Mouse (Mus musculus): ENCODE measurements around the gene Gbp6. TPM values are rescaled to one million over a fixed set of nuclear protein-coding genes. Genes with fewer than 3 reads are reported as not detected.
"Not testable (repeated sequence)": the region's sequence is repeated elsewhere in the genome, so short reads cannot be mapped to it uniquely, and the experiment has no call there.

The Gbp6 gene
- total RNA-seq (2014; fragmentation: Nextera tagmentation) (0.77 TPM in 1 of 2 replicates, not detected in the other), total RNA-seq (2017) (0.65 and 0.77 TPM in 2 replicates)

DNA sequence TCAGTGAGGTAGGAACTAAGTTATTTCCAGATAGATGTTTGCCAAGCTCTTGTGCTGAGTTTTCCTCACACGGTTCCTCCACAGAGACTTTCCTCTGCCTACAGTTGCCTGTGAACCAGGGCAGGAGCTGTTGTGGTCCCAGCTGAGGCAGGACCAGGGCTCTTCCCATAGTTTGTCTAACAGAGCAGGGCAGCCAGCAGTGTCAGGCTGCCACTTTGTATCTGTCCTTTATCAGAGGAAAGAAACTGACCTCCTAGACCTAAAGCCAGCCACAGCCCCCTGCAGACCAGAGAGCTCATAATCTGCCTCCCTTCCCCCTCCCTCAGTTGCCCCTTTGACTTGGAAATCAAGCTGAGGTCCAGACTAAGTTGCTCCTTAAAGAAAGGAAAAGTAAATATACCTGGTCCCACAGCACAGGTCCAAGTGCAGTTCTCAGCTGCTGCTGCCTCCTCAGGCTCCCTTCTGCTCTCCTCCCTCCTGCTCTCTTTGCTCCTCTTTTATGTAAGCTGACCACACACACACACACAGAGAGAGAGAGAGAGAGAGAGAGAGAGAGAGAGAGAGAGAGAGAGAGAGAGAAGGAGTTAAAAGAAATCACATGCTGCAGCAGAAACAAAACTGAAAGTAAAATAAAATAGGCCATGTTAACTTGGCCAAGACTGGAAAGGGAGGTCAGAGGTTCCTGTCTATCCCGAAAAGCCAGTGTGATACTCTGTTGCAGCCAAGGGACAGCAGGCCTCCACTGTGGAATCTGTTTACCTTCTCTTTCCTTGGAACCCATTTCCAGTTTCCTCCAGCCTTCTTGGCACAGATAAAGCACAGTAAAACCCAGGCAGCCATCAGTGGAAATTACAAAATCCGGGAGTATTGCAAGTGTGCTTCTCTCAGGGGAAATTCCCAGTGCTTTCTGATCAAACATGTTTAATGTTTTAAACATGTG is at the start of gene Gbp6, which contains the start of gene Gm43302:
Gene Gbp6, minus strand, starts transcription at position 473 of the 940 bp plus-strand sequence.
Gene Gm43302, minus strand, starts transcription at position 470 of the 940 bp plus-strand sequence.
- peak; percentile 25; the same call in 1 of the 2 replicates for ATAC-seq (replicated peaks; ENCODE audit: poor library complexity, severe bottlenecking)

DNA sequence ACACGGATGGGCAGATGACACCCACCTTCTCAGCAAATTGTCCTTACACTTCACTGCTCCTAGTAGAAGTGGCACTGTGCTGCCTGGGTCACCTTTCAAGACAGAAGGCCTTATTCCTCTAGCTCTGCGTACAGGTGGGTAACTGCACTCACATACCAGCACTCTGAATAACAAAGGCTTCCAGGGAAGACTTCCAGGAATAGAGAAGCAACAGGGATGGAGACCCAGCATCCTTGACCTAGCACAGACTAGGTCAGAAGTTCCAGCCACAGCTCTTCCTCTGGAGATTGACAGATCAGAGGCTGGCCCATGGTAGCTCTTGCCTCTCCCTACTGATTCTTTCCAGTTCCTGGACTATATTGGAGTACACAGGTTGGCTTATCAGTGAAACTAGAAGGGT is 47.8 kb upstream of the Gbp6 start:
- ATAC-seq (replicated peaks; ENCODE audit: poor library complexity, severe bottlenecking), result no peak

DNA sequence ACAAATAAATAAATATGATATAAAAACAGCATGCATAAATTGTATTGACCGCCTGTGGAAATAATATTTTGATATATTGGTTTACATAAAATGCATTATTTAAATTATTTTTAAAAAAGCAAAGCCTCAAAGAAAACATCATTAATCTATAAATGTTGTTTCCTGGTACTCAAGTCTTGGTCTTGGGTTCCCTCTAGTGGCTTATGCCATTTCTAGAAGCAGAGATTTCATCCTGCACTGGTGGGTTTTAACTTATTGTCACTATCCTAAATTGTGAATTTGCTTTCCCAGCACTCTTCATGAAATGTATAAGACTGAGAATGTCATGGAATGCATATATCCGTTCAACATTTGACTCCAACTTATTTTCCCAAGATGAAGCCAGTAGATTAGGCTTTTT is 29.0 kb upstream of the Gbp6 start:
- no peak for ATAC-seq (replicated peaks; ENCODE audit: poor library complexity, severe bottlenecking)

DNA sequence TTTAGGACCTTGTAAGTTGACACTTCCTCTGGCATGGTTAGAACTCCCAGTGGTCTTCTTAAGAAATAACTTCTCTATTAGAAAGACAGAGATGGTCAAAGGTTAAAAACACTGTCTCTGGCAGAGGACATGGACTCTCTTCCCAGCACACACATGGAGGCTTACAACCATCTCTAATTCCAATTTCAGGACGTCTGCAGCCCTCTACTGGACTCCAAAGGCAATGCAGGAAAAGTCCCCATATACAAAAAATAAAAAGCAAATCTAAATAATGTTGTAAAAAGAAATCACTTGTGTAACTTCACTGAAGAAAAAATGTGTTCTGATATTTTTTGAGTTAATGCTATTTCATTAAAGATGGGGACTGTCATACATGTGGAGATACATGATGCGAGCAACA is 17.4 kb upstream of the Gbp6 start:
- ATAC-seq (replicated peaks; ENCODE audit: poor library complexity, severe bottlenecking), result no peak

DNA sequence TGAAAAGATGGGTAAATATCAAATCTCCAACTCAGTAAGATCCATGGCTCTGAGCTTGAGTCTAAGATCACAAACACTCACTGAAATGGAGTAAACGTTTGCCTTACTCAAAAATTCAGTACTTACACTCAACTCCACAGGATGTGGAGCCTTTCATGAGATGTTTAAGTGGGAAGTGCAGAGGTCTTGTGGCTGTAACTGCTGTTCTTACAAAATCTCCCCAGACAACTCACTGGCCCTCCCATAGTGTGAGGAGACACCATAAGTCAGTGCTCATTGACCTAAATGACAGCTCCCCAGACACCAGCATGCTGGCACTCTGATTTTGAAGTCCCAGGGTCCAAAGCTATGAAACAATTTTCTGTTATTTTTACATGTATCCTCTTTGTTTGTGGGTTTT is 15.7 kb upstream of the Gbp6 start:
- peak; percentile 98 for ATAC-seq (replicated peaks; ENCODE audit: poor library complexity, severe bottlenecking)

- not testable (repeated sequence) for ATAC-seq (replicated peaks; ENCODE audit: poor library complexity, severe bottlenecking)
Measured at GRCm38 (mm10) chr5:105306946-105307345, 13.4 kb upstream of the Gbp6 start.

DNA sequence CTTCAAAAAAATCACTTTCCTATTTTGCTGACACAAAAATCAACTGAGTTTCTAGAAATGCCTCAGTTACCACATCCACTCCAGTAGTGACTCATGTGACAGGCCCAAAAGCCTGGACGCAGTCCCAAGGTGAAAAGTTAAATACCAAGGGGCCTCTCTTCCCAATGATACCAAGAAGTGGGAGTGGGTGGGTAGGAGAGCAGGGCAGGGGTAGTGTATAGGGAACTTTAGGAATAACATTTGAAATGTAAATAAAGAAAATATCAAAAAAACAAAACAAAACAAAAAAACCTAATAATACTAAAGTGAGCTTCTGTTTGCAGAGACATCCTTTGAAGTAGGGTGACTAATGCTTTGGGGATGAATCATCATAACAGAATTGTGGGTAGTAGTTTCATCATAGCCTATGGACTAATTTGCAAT is 12.7 kb upstream of the Gbp6 start:
- ATAC-seq (replicated peaks; ENCODE audit: poor library complexity, severe bottlenecking), result 0 out of 2 replicates have a peak, but pooled peaks have one; percentile 37

DNA sequence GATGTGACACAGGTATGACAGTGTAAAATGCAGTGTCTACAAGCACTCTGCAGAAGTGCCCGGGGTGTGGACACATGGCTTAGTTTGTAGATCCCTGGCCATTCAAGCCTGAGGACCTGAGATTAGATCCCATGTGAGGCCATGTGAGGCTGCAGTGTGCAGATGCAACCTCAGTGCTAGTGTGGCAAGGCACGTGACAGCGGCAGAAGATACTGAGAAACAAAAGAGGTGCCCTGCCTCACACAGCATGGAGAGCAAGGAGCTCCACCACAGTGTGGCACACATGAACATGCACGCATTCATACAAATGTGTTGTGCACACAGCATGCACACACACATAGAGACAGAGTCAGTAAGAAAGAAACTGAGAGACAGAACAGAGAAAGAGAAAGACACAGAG is 12.2 kb upstream of the Gbp6 start:
- ATAC-seq (replicated peaks; ENCODE audit: poor library complexity, severe bottlenecking), result not testable (repeated sequence)

DNA sequence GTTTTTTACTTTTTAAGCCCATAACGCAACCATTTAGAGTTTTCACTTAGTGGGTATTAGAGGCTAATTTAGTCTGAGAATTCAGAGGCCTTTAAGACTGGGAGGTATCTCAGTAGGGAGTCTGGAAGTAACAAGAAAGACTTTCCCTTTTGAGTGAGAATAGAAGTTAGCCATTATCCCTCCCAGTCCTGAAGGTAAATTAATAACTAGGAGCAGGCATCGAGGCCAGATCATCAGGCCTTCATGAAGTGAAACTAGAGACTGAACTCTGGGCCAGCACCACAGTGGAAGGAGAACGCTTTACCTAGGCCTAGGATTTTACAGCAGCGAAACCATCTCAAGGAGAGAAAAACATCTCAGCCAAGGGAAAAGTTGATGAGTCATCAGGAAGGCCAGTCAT is 8.5 kb upstream of the Gbp6 start:
- no peak for ATAC-seq (replicated peaks; ENCODE audit: poor library complexity, severe bottlenecking)

- ATAC-seq (replicated peaks; ENCODE audit: poor library complexity, severe bottlenecking), result no peak
Measured at GRCm38 (mm10) chr5:105301531-105301930, 8.0 kb upstream of the Gbp6 start.

DNA sequence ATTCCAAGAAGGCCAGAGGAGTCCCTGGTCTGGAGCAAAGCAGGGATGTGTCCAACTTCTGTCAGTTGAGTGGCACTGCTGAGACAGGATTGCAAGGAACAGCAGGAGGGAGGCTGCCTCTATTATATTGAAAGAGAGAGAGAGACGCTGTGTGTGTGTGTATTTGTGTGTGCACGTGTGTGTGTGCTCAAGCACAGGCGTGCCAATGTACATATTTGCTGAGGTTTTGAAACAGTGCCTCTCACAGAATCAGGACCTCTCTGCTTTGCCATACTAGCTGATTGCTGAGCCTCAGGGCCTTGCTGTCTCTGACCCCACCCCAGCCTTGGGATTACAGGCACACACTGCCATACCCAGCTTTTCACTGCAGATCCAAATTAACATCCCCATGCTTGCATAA is 2.2 kb upstream of the Gbp6 start:
- no peak for ATAC-seq (replicated peaks; ENCODE audit: poor library complexity, severe bottlenecking)

DNA sequence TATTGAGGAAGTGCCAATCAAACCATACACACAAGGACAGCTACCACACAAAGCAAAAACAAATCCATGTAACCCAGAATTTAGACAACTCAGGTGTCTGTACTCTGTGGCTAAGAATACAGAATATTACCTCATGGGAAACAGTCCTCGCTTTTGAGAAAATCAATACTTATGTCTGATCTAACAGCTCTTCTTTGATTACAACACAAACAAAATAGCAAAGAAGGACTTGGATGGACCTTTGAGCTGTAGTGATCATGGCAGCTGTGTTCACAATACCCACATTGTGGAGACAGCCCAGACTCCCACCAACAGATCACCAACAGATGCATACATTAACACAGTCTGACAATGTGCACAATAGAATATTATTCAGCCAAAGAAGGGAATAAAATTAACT is 1.0 kb downstream of the Gbp6 start:
- ATAC-seq (replicated peaks; ENCODE audit: poor library complexity, severe bottlenecking), result no peak

- not testable (repeated sequence) for ATAC-seq (replicated peaks; ENCODE audit: poor library complexity, severe bottlenecking)
Measured at GRCm38 (mm10) chr5:105290921-105291320, 2.6 kb downstream of the Gbp6 start.

GRCm38 (mm10) chr5:105260673-105261072 is 32.8 kb downstream of the Gbp6 start:
- not testable (repeated sequence) for ATAC-seq (replicated peaks; ENCODE audit: poor library complexity, severe bottlenecking)

DNA sequence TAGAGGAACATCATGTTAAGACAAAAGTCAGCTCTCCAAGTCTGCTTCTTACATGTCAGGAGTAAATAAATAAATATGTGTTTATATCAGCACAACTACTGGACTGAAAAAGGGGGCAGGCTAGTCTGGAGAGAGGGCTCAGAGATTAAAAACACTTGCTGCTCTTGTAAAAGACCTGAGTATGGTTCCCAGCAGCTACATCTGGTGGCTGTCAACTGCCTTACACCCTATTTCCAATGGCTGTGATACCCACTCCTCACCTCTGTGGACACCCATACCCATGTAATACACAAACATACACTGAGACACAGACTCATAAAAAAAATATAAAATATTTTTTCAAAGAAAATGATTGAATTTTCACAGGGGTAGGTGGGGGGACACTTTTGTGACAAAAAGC is 41.0 kb downstream of the Gbp6 start:
- no peak for ATAC-seq (replicated peaks; ENCODE audit: poor library complexity, severe bottlenecking)

- ATAC-seq (replicated peaks; ENCODE audit: poor library complexity, severe bottlenecking), result peak; percentile 86
Measured at GRCm38 (mm10) chr5:105244741-105245140, 48.8 kb downstream of the Gbp6 start.

GRCm38 (mm10) chr5:105240982-105241381 is 52.5 kb downstream of the Gbp6 start:
- not testable (repeated sequence) for ATAC-seq (replicated peaks; ENCODE audit: poor library complexity, severe bottlenecking)

GRCm38 (mm10) chr5:105239483-105240047 is 53.9 kb downstream of the Gbp6 start, which contains the start of gene Gbp10:
TSS of gene Gbp10 (minus strand) at chr5:105239533.
- ATAC-seq (replicated peaks; ENCODE audit: poor library complexity, severe bottlenecking), result 0 out of 2 replicates have a peak, but pooled peaks have one; percentile 14

- ATAC-seq (replicated peaks; ENCODE audit: poor library complexity, severe bottlenecking), result not testable (repeated sequence)
Measured at GRCm38 (mm10) chr5:105238402-105238801, 55.1 kb downstream of the Gbp6 start.

DNA sequence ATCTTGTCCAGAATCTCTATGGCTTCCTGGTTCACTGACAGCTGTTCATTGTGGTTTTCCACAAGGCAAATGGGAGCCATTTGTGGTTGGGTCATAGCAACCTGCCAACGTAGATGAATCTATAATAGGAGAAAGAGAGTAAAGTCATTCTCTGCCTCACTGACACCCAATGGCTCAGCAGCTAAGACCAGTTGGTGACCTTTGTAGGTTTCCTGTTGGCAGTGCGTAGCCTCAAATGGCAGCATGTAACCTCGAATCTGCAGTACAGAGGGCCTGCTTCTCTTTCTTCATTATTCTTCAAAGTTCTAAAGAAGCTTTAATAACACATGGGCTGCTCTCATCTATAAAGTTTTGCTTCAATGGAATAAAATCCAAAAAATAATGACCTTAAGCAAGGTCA is 57.5 kb downstream of the Gbp6 start:
- ATAC-seq (replicated peaks; ENCODE audit: poor library complexity, severe bottlenecking), result not testable (repeated sequence)
